Mouse (Mus musculus): ENCODE measurements around the gene Dennd4a.

Dennd4a gene

GRCm38 (mm10) chr9:64957276-64957675, 146.1 kb downstream of the Dennd4a start:
- DNase-seq (ENCODE audit: low spot score), result no peak

DNA sequence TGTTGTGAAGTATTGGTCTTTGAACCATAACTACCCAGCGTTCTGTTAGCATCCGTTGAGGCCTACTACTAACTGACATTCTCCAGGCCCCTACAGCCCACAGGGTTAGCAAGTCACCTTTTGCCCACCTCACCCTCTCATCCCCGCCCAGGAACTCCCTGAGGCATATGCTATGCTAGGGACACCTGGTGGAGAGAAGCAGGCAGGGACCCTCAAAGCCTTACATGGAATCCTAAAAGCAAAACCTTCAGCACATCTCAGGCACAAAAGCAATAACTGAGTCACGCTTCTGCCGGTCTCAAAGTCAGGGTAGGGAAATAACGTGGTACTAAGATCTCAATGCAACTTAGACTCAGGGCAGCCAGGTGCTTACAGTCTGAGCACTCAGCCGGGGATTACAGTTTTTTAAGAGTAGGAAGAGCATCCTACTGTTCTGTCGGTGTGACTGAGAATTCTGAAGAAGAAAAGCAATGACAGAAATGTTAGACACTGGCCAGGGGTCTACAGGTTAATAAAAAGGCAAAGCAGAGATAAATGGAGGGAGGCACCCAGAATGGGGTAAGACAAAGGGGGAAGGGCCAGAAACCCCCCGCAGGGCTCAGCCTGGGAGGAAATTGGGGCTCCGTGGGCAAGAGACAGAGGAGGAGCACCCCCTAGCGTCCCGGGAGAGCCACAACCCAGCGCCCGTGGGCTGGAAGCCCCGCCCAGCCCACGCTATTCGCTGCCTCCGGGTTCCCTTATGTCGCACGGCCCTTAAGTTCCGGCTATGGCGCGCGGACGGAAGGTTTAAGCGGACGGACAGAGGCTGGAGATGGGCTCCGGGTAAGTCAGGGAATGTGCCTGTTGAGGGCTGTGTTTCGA, 149.2 kb downstream of the Dennd4a start, which contains the start of gene Ints14:
Gene Ints14, plus strand, starts transcription at position 789 of the 861 bp plus-strand sequence.
- DNase-seq (ENCODE audit: low spot score), result peak; percentile 86

DNA sequence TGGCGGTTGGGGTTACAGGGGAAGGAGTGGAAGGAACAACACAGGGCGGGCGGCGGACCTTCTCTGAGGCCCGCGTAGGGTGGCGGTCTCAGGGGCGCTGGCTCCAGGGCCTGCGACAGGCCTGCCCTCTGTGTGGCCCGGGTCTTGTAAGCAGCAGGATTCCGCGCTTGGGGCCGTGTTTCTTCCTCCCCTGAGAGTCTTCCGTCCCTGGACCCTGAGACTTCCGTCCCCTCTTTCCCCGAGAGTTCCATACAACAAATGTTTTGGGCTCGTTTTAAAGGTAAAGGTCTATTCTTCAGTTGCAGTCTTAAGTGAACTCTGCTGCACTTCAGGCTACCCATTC, 149.8 kb downstream of the Dennd4a start:
- DNase-seq (ENCODE audit: low spot score), result no peak

Data from ovary, adult 18-20 months (tissue).